Mouse (Mus musculus) ES-E14 (cell line): ENCODE results near the gene Gcn1l1. TPM values are rescaled to one million over a fixed set of nuclear protein-coding genes. Genes with fewer than 3 reads are reported as not detected.
A peak's percentile ranks its signal among the peaks of the same experiment; 100 is the strongest.

Experiments used
- DNase-seq: peaks from one replicate; pipeline ENCODE4 v3.0.0-alpha.2; 2013; ENCODE audit warnings: low read depth, low spot score
- H3K27ac ChIP-seq: 2 replicates; pipeline ENCODE4 v1.5.1; 2012; ENCODE audit warnings: low read depth, mild to moderate bottlenecking, low read length, moderate library complexity, mixed read lengths; ENCODE audit not compliant: poor library complexity, insufficient read depth, severe bottlenecking
- H3K36me3 ChIP-seq: 2 replicates; pipeline ENCODE4 v1.6.1; 2012; ENCODE audit warnings: mild to moderate bottlenecking, low read length, moderate library complexity, mixed read lengths; ENCODE audit not compliant: control insufficient read depth, poor library complexity, insufficient read depth, severe bottlenecking
- H3K4me1 ChIP-seq, 2 experiments: fragments of 150-350 bp in 1 of 2; sonication (generic) in 1 of 2; 2 replicates each; pipeline ENCODE4 v1.6.1; 2012; ENCODE audit warnings: low read length in 2 of 2, mild to moderate bottlenecking in 1 of 2, mixed read lengths in 1 of 2; ENCODE audit not compliant: control insufficient read depth in 2 of 2, insufficient read depth in 2 of 2, poor library complexity in 1 of 2
- H3K4me3 ChIP-seq, 2 experiments: fragments of 150-350 bp in 1 of 2; sonication (generic) in 1 of 2; 2 replicates each; pipeline ENCODE4 v1.5.1; 2012; ENCODE audit warnings: low read length in 2 of 2, low read depth in 1 of 2, mild to moderate bottlenecking in 1 of 2, mixed read lengths in 1 of 2; ENCODE audit not compliant: insufficient read depth in 1 of 2, poor library complexity in 1 of 2, severe bottlenecking in 1 of 2
- H3K9ac ChIP-seq: 2 replicates; pipeline ENCODE4 v1.6.1; 2012; ENCODE audit warnings: low read depth, mild to moderate bottlenecking, low read length, mixed read lengths; ENCODE audit not compliant: poor library complexity, insufficient read depth, severe bottlenecking
- H3K9me3 ChIP-seq: fragments of 150-350 bp; sonication (generic); 2 replicates; pipeline ENCODE4 v1.6.1; 2012; ENCODE audit warnings: low read depth, mild to moderate bottlenecking, low read length; ENCODE audit not compliant: control insufficient read depth, insufficient read depth
- CHD2 ChIP-seq: IDR thresholded peaks from 2 replicates; pipeline ENCODE4 v1.6.1; 2014; ENCODE audit warnings: mild to moderate bottlenecking, low read depth, low read length, inconsistent platforms
- HCFC1 ChIP-seq: IDR thresholded peaks from 2 replicates; pipeline ENCODE4 v1.6.1; 2012; ENCODE audit warnings: low read length, inconsistent platforms, borderline replicate concordance; ENCODE audit not compliant: insufficient read depth
- MAFK ChIP-seq: IDR thresholded peaks from 2 replicates; pipeline ENCODE4 v1.6.1; 2014; ENCODE audit warnings: mild to moderate bottlenecking, low read depth, low read length, inconsistent platforms; ENCODE audit not compliant: insufficient read depth
- ZC3H11A ChIP-seq: IDR thresholded peaks from 2 replicates; pipeline ENCODE4 v1.6.1; 2012; ENCODE audit warnings: low read depth, mild to moderate bottlenecking, inconsistent platforms, low read length, borderline replicate concordance
- ZNF384 ChIP-seq: IDR thresholded peaks from 2 replicates; pipeline ENCODE4 v1.6.1; 2012; ENCODE audit warnings: low read depth, low read length, inconsistent platforms
- in situ Hi-C, 2 experiments: fragments of 600-800 bp; cut with MboI; formaldehyde crosslinking; loops; one replicate each; pipeline ENCODE4 v1.15.1; 2025; ENCODE audit warnings: low sequenced_read_pairs in 2 of 2, inconsistent platforms in 1 of 2; ENCODE audit not compliant: unreplicated experiment in 2 of 2
- total RNA-seq: library from RNA; depleted of rRNA; stranded (reverse); fragments of 300-350 nt; gene quantifications from 2 replicates; pipeline ENCODE4 v1.2.3, GENCODE M21; 2012

Gene Gcn1l1
- total RNA-seq, 1 experiment, result 112 TPM

DNA sequence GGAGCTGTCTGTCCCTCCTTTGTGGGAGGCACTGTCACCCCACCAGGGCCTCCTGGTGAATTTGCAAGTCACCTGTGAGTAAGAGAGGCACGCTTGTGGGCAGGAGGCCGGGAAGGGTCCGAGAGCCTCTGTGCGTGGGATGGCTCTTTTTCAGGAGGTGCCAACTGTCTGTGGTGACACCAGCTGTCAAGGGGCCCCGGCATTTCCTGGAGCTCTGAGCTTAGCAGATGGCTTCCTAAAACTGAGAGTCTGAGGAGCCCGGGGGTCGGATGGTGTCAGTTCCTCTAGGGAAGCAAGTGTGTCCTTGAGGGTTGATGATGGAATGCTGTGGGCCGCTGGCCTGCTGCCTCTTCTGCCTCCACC lies 34.6 kb upstream of the Gcn1l1 start:
- no peak overlapping the region; the same call in 1 of the 2 replicates for H3K9ac ChIP-seq
- TF ChIP-seq HCFC1 (no peak), ZNF384 (no peak), MAFK (no peak), ZC3H11A (no peak), CHD2 (no peak)
- no peak overlapping the region for H3K27ac ChIP-seq
- no peaks in the 10 kb centered on the region for H3K9me3 ChIP-seq
- peaks cover 21 to 35% of the 10 kb centered on the region in 2 experiments for H3K4me1 ChIP-seq
- no peak overlapping the region for H3K4me3 ChIP-seq
- no peaks in the 10 kb centered on the region; the same call in 1 of the 2 replicates for H3K36me3 ChIP-seq
- in situ Hi-C loops, result no loop called here
- DNase-seq, result no peak

DNA sequence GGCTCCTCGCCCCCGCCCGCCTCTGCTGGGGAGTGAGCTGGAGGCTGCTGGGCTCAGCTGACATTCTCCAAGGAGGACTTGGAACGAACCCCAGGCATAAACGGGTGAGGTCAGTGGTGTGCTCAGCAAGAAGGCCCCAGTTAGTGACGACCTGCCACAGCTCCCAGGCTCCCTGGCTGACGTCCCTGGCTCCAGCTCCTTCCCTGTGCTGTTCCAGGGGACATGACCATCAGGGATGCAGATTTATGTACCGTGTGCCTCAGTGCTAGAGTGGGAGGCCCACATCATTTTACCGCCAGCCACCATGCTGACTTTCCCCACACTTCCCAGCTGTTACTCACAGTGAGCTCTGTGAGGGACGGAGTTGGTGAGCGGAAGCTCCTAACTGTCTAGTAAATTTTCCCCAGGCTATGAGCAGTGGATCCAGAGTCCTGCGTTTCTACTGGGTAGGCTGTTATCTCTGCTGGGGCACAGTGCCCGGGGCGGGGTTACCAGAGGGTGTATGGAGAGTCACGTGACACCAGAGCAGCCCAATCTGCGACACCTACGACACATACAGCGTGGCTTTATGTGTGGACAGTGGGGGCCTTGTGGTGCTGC lies 33.3 kb upstream of the Gcn1l1 start:
- TF ChIP-seq HCFC1 (no peak), ZC3H11A (no peak), CHD2 (no peak), ZNF384 (no peak), MAFK (no peak)
- no peak overlapping the region for H3K27ac ChIP-seq
- H3K9ac ChIP-seq, result no peak overlapping the region
- peak overlapping the region; percentile 1 to 23; a peak in 1 of 4 replicates for H3K4me3 ChIP-seq
- H3K4me1 ChIP-seq, result peaks cover 15 to 38% of the 10 kb centered on the region in 2 experiments; a peak in 3 of 4 replicates
- no peaks in the 10 kb centered on the region for H3K9me3 ChIP-seq
- in situ Hi-C loops, result no loop called here
- DNase-seq, result no peak
- H3K36me3 ChIP-seq, result no peaks in the 10 kb centered on the region; the same call in 1 of the 2 replicates

DNA sequence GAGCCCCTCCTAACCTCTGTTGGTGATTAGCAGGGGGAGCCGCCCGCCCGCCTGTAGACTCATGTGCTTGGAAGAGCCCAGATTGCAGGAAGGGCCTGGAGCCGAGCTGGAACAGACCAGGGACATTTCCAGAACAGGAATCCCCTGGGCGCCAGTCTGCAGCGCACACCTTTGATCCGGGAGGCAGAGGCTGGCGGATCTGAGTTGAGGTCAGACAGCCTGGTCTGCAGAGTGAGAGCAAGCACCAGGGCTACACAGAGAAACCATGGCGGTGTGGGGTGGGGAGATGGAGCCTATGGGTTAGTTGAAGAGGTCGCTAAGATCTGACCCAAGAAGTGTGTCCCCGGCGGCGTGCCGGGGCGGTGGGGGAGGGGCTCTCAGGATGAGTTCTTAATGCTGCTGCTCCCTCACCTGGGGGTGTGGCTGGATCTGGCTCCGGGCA lies 30.7 kb upstream of the Gcn1l1 start:
- in situ Hi-C loops, result no loop called here
- DNase-seq, result no peak
- Histone ChIP-seq H3K9ac (peak overlapping the region; percentile 48; the same call in 1 of the 2 replicates), H3K4me1 (peaks cover 16 to 44% of the 10 kb centered on the region in 2 experiments; a peak in 3 of 4 replicates), H3K36me3 (no peaks in the 10 kb centered on the region; the same call in 1 of the 2 replicates), H3K4me3 (peak overlapping the region; percentile 44 to 53), H3K27ac (no peak overlapping the region), H3K9me3 (no peaks in the 10 kb centered on the region)
- TF ChIP-seq ZNF384 (no peak), HCFC1 (no peak), MAFK (no peak), ZC3H11A (no peak), CHD2 (no peak)

DNA sequence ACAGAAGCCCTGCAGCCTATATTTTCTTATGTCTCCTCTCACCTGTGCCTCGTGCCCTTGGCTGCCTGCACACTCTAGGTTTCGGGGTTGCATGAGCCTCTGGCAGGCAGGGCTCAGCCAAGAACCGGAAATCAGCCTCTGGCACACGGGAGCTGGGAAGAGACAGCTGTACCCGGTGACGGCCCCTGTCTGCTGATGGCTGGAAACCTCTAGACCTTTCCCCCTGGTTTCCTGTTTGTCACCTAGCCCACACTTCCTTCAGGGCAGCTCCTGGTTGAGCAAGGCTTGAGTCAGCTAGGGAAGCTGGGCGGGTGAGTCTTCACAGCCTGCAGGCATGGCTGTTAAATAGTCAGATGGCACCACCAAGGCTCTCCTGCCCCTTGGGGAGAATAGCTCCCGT lies 30.2 kb upstream of the Gcn1l1 start:
- Histone ChIP-seq H3K4me3 (peak overlapping the region in 1 of 2 experiments; percentile 53; a peak in 2 of 4 replicates), H3K9me3 (no peaks in the 10 kb centered on the region), H3K36me3 (no peaks in the 10 kb centered on the region), H3K9ac (no peak overlapping the region), H3K27ac (no peak overlapping the region), H3K4me1 (peaks cover 16 to 44% of the 10 kb centered on the region in 2 experiments; a peak in 3 of 4 replicates)
- in situ Hi-C loops, result loop anchor here in 1 of 2 experiments (5.0 kb wide), 1 partner anchor 33 kb away; no protein-coding TSS in a partner anchor
- DNase-seq, result no peak
- TF ChIP-seq ZC3H11A, result no peak
- TF ChIP-seq CHD2, result no peak
- TF ChIP-seq ZNF384, result no peak
- TF ChIP-seq MAFK, result no peak
- TF ChIP-seq HCFC1, result no peak

DNA sequence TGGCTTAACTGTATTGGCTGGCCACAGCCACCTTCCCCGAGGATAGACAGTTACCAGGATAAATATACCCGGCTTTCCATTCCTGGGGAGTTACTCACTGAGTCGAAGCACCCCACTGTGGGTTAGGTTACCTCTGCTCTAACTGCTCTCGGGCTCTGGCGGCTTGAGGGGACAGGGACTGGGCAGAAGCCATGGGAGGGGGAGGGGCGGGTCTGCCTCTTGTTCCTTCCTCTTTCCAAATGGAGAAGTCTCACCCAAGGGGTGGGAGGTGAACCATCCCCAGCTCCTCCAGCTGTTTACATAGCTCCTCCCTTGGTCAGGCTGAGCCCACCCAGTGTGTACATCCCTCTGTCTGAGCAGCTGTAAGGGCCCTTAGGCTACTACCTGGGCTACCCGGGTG lies 29.4 kb upstream of the Gcn1l1 start:
- in situ Hi-C loops, result loop anchor here in 1 of 2 experiments (5.0 kb wide), 1 partner anchor 33 kb away; no protein-coding TSS in a partner anchor
- Histone ChIP-seq H3K36me3 (no peaks in the 10 kb centered on the region), H3K4me3 (no peak overlapping the region), H3K9ac (no peak overlapping the region), H3K27ac (no peak overlapping the region), H3K9me3 (no peaks in the 10 kb centered on the region), H3K4me1 (peaks cover 13 to 42% of the 10 kb centered on the region in 2 experiments; a peak in 3 of 4 replicates)
- TF ChIP-seq MAFK (no peak), CHD2 (no peak), ZNF384 (no peak), ZC3H11A (no peak), HCFC1 (no peak)
- DNase-seq, result no peak
